Mouse (Mus musculus) limb, embryonic 11.5 days (tissue): Measurements from ENCODE around the gene Rab22a. TPM values are rescaled to one million over a fixed set of nuclear protein-coding genes. Genes with fewer than 3 reads are reported as not detected.

ENCODE experiments used
- ATAC-seq: fragments of 200-750 bp; cut with Nextera tagmentation; 2 replicates; pipeline ENCODE4 v1.8.0; 2017; ENCODE audit warnings: low read depth; ENCODE audit not compliant: insufficient number of reproducible peaks, low FRiP score, low TSS enrichment
- DNase-seq: peaks from one replicate; pipeline ENCODE4 v3.0.0-alpha.2; 2015; ENCODE audit warnings: low spot score
- H3K27ac ChIP-seq: fragments of 300-500 bp; sonication (generic); replicated peaks from 2 replicates; pipeline ENCODE4 v1.5.1; 2014; ENCODE audit warnings: low read depth, mild to moderate bottlenecking, low read length
- H3K27me3 ChIP-seq: fragments of 300-500 bp; sonication (generic); 2 replicates; pipeline ENCODE4 v1.6.1; 2014; ENCODE audit warnings: mild to moderate bottlenecking, low read length, mixed read lengths; ENCODE audit not compliant: control insufficient read depth, insufficient read depth
- H3K36me3 ChIP-seq: fragments of 300-500 bp; sonication (generic); 2 replicates; pipeline ENCODE4 v1.6.1; 2014; ENCODE audit warnings: mild to moderate bottlenecking, low read length, moderate library complexity, mixed read lengths; ENCODE audit not compliant: control insufficient read depth, insufficient read depth
- H3K4me1 ChIP-seq: fragments of 300-500 bp; sonication (generic); 2 replicates; pipeline ENCODE4 v1.6.1; 2014; ENCODE audit warnings: low read length, mixed read lengths; ENCODE audit not compliant: control insufficient read depth, insufficient read depth
- H3K4me2 ChIP-seq: fragments of 300-500 bp; sonication (generic); 2 replicates; pipeline ENCODE4 v1.6.1; 2014; ENCODE audit warnings: low read depth, mild to moderate bottlenecking, moderate library complexity; ENCODE audit not compliant: severe bottlenecking
- H3K4me3 ChIP-seq: fragments of 300-500 bp; sonication (generic); 2 replicates; pipeline ENCODE4 v1.5.1; 2014; ENCODE audit warnings: low read depth, low read length
- H3K9ac ChIP-seq: fragments of 300-500 bp; sonication (generic); 2 replicates; pipeline ENCODE4 v1.6.1; 2014; ENCODE audit warnings: mild to moderate bottlenecking, low read length
- H3K9me3 ChIP-seq: fragments of 300-500 bp; sonication (generic); 2 replicates; pipeline ENCODE4 v1.6.1; 2016; ENCODE audit warnings: low read length; ENCODE audit not compliant: control insufficient read depth
- WGBS: fragments of 180-500 bp; shearing (Covaris S2); extraction: QIAGEN DNeasy Blood & Tissue Kit; methylation state at CpG from one replicate; pipeline ENCODE4 v1.1.7; 2014; 5-methylcytosine and 5-hydroxymethylcytosine counted together
- polyA plus RNA-seq: library from polyadenylated mRNA; unstranded; fragments of >200 nt; fragmentation: Nextera tagmentation; extraction: Ambion mirVana; gene quantifications from 2 replicates; pipeline ENCODE4 v1.2.1, GENCODE M21; 2014

The Rab22a gene
- polyA plus RNA-seq = 31.9 and 34.3 TPM in 2 replicates

- H3K9ac ChIP-seq = peak within 1 kb of the TSS; percentile 96
- no peaks in the 10 kb centered on the region for H3K27me3 ChIP-seq
- peak within 1 kb of the TSS; percentile 59 for H3K4me2 ChIP-seq
- 0% methylated on average over 53 of the region's 55 CpGs for WGBS
- H3K4me3 ChIP-seq = peak within 1 kb of the TSS; percentile 98
- no peaks in the 10 kb centered on the region; the same call in 1 of the 2 replicates for H3K36me3 ChIP-seq
- no peak within 1 kb of the TSS; the same call in 1 of the 2 replicates for H3K27ac ChIP-seq
- no peaks in the 10 kb centered on the region for H3K9me3 ChIP-seq
- DNase-seq (peak; percentile 97), ATAC-seq (peak; percentile 98)
- 0 out of 2 replicates have a peak, but pooled peaks cover 3% of the 10 kb centered on the region for H3K4me1 ChIP-seq
Observed at GRCm38 (mm10) chr2:173659057-173659925, at the start of gene Rab22a. Gene Rab22a, plus strand, starts transcription at chr2:173659760.

- no peaks in the 10 kb centered on the region for H3K36me3 ChIP-seq
- H3K27me3 ChIP-seq = no peaks in the 10 kb centered on the region
- no peak overlapping the region for H3K9ac ChIP-seq
- no peaks in the 10 kb centered on the region for H3K9me3 ChIP-seq
- H3K4me3 ChIP-seq = no peak overlapping the region
- no peak overlapping the region for H3K27ac ChIP-seq
- 91% methylated on average over 11 of the region's 11 CpGs for WGBS
- DNase-seq (no peak), ATAC-seq (no peak)
- no peak overlapping the region for H3K4me2 ChIP-seq
- no peaks in the 10 kb centered on the region for H3K4me1 ChIP-seq
Observed at GRCm38 (mm10) chr2:173615378-173616081, 44.0 kb upstream of the Rab22a start.

- no peaks in the 10 kb centered on the region for H3K4me1 ChIP-seq
- WGBS = 86% methylated on average over 7 of the region's 7 CpGs
- ATAC-seq (no peak), DNase-seq (no peak)
- H3K4me3 ChIP-seq = no peak overlapping the region
- H3K4me2 ChIP-seq = no peak overlapping the region
- H3K36me3 ChIP-seq = no peaks in the 10 kb centered on the region
- no peak overlapping the region for H3K9ac ChIP-seq
- H3K27me3 ChIP-seq = no peaks in the 10 kb centered on the region
- H3K9me3 ChIP-seq = no peaks in the 10 kb centered on the region
- no peak overlapping the region for H3K27ac ChIP-seq
Observed at GRCm38 (mm10) chr2:173616156-173616555, 43.4 kb upstream of the Rab22a start.

GRCm38 (mm10) chr2:173619132-173619531 lies 40.4 kb upstream of the Rab22a start:
- Histone ChIP-seq H3K4me3 (no peak overlapping the region), H3K4me1 (no peaks in the 10 kb centered on the region), H3K27me3 (no peaks in the 10 kb centered on the region), H3K36me3 (no peaks in the 10 kb centered on the region), H3K4me2 (no peak overlapping the region), H3K27ac (no peak overlapping the region), H3K9me3 (no peaks in the 10 kb centered on the region), H3K9ac (no peak overlapping the region)
- DNase-seq (no peak), ATAC-seq (no peak)
- 97% methylated on average over 5 of the region's 5 CpGs for WGBS

- Histone ChIP-seq H3K27ac (no peak overlapping the region), H3K9me3 (no peaks in the 10 kb centered on the region), H3K4me1 (0 out of 2 replicates have a peak, but pooled peaks cover 3% of the 10 kb centered on the region), H3K36me3 (no peaks in the 10 kb centered on the region), H3K9ac (no peak overlapping the region), H3K27me3 (no peaks in the 10 kb centered on the region), H3K4me2 (no peak overlapping the region), H3K4me3 (no peak overlapping the region)
- ATAC-seq (no peak), DNase-seq (no peak)
- WGBS = 86% methylated on average over 4 of the region's 4 CpGs
Observed at GRCm38 (mm10) chr2:173620645-173621044, 38.9 kb upstream of the Rab22a start.

GRCm38 (mm10) chr2:173622173-173622601 lies 37.4 kb upstream of the Rab22a start:
- no peak for ATAC-seq
- Histone ChIP-seq H3K27me3 (no peaks in the 10 kb centered on the region), H3K4me3 (no peak overlapping the region), H3K9me3 (no peaks in the 10 kb centered on the region), H3K4me2 (no peak overlapping the region), H3K9ac (no peak overlapping the region), H3K27ac (no peak overlapping the region), H3K36me3 (no peaks in the 10 kb centered on the region), H3K4me1 (0 out of 2 replicates have a peak, but pooled peaks cover 3% of the 10 kb centered on the region)
- WGBS = 74% methylated on average over 7 of the region's 7 CpGs
- no peak for DNase-seq

GRCm38 (mm10) chr2:173624667-173625066 lies 34.9 kb upstream of the Rab22a start:
- 57% methylated on average over 7 of the region's 7 CpGs for WGBS
- no peak overlapping the region for H3K27ac ChIP-seq
- 0 out of 2 replicates have a peak, but pooled peaks cover 3% of the 10 kb centered on the region for H3K4me1 ChIP-seq
- no peak overlapping the region for H3K4me3 ChIP-seq
- DNase-seq (no peak), ATAC-seq (no peak)
- H3K4me2 ChIP-seq = no peak overlapping the region
- no peak overlapping the region for H3K9ac ChIP-seq
- no peaks in the 10 kb centered on the region for H3K36me3 ChIP-seq
- no peaks in the 10 kb centered on the region for H3K27me3 ChIP-seq
- H3K9me3 ChIP-seq = no peaks in the 10 kb centered on the region

- no peaks in the 10 kb centered on the region for H3K27me3 ChIP-seq
- ATAC-seq (no peak; the same call in 1 of the 2 replicates), DNase-seq (no peak)
- no peaks in the 10 kb centered on the region for H3K36me3 ChIP-seq
- WGBS = 92% methylated on average over 3 of the region's 3 CpGs
- 0 out of 2 replicates have a peak, but pooled peaks cover 3% of the 10 kb centered on the region for H3K4me1 ChIP-seq
- H3K4me3 ChIP-seq = no peak overlapping the region
- H3K27ac ChIP-seq = no peak overlapping the region
- H3K4me2 ChIP-seq = no peak overlapping the region
- no peak overlapping the region for H3K9ac ChIP-seq
- H3K9me3 ChIP-seq = no peaks in the 10 kb centered on the region
Observed at GRCm38 (mm10) chr2:173625786-173626185, 33.8 kb upstream of the Rab22a start.
